Mouse (Mus musculus): ENCODE results near the gene Fbn1. TPM values are rescaled to one million over a fixed set of nuclear protein-coding genes. Genes with fewer than 3 reads are reported as not detected.
A peak's percentile ranks its signal among the peaks of the same experiment; 100 is the strongest.

Fbn1 gene
- polyA plus RNA-seq, 1 experiment from 2014 or later, result 33.6 TPM

DNA sequence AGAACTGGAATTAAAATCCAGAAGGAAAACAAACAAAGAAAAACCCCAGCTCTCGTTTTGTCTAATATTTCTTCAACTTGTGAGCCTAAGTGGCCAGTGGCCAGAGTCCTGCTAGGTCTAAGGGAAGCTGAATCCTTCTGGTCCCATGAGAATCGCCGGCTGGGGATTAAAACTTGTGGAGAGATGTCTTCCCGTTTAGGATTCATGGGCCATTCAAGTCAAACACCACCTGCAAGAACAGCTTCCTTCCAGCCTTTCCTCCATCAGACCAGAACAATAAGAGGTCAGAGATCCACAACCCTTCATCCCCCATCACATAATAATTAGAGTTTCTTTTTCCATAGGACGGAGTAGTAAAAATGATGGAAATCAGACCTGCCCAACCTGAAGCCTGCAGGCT lies 33.1 kb downstream of the Fbn1 start:
- WGBS, result 69% methylated on average over 5 of the region's 5 CpGs
- Histone ChIP-seq H3K36me3 (ENCODE audit: control insufficient read depth, insufficient read depth, low read length) (peaks cover 7% of the 10 kb centered on the region; the same call in 1 of the 2 replicates), H3K4me2 (ENCODE audit: low read length) (no peak overlapping the region), H3K27ac (replicated peaks in 1 of 2; ENCODE audit: control insufficient read depth in 1 of 2, insufficient read depth in 1 of 2, low read depth in 2 of 2, low read length in 2 of 2) (no peak overlapping the region), H3K4me1 (ENCODE audit: control insufficient read depth in 2 of 2, insufficient read depth in 2 of 2, low read length in 2 of 2) (peaks cover 17 to 50% of the 10 kb centered on the region in 2 experiments), H3K9ac (ENCODE audit: low read length) (no peak overlapping the region), H3K4me3 (ENCODE audit: control insufficient read depth in 1 of 2, insufficient read depth in 1 of 2, low read depth in 1 of 2, low read length in 2 of 2) (no peak overlapping the region), H3K27me3 (ENCODE audit: control insufficient read depth, insufficient read depth, low read length) (no peaks in the 10 kb centered on the region), H3K9me3 (ENCODE audit: control insufficient read depth, low read length) (no peaks in the 10 kb centered on the region)
- no peak for ATAC-seq (ENCODE audit: insufficient number of reproducible peaks, insufficient read depth, low FRiP score, low read depth)

DNA sequence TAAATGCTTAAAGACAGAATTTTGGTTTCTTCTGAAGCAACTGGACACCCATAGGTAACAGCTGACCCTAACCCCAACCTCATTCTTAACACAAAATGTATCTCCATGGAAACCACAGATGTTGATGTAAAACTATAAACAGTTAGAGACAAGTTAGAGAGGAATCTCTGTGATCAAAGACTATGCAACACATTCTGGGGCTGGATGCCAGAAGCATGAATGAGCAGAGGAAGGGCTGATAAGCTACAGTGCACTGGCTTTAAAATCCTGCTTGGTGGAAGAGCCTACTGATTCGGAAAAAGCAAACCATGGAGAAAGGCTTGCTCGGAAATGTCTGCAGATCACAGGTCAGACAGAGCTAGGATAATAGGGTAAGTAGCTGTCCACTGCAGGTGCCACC lies 34.6 kb downstream of the Fbn1 start:
- H3K27ac ChIP-seq (replicated peaks in 1 of 2; ENCODE audit: control insufficient read depth in 1 of 2, insufficient read depth in 1 of 2, low read depth in 2 of 2, low read length in 2 of 2), result peak overlapping the region; percentile 48 to 86
- WGBS, result 14% methylated on average over 2 of the region's 2 CpGs
- H3K4me3 ChIP-seq (ENCODE audit: control insufficient read depth in 1 of 2, insufficient read depth in 1 of 2, low read depth in 1 of 2, low read length in 2 of 2), result no peak overlapping the region
- ATAC-seq (ENCODE audit: insufficient number of reproducible peaks, insufficient read depth, low FRiP score, low read depth), result no peak
- H3K9me3 ChIP-seq (ENCODE audit: control insufficient read depth, low read length), result no peaks in the 10 kb centered on the region
- peaks cover 15% of the 10 kb centered on the region for H3K36me3 ChIP-seq (ENCODE audit: control insufficient read depth, insufficient read depth, low read length)
- no peak overlapping the region for H3K4me2 ChIP-seq (ENCODE audit: low read length)
- H3K27me3 ChIP-seq (ENCODE audit: control insufficient read depth, insufficient read depth, low read length), result no peaks in the 10 kb centered on the region
- peaks cover 19 to 49% of the 10 kb centered on the region in 2 experiments for H3K4me1 ChIP-seq (ENCODE audit: control insufficient read depth in 2 of 2, insufficient read depth in 2 of 2, low read length in 2 of 2)
- H3K9ac ChIP-seq (ENCODE audit: low read length), result no peak overlapping the region

DNA sequence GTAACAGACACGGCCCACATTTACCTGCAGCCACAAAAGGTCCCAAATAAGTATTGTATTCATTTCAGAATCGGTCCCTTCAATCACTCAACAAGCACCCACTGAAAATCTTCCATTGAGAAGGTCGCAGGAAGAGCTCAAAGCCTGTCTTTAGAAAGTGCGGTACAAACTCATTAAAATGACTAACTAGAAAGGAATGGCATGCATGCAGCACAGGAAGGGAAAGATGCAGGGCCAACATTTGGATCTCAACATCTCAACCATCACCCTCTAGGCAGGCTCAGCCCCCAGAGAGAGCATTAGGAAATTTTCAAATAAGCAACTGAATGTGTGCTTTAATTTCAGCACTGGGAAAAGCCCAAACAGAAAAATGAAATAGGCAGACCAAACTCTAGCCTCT lies 36.1 kb downstream of the Fbn1 start:
- 47% methylated on average over 4 of the region's 4 CpGs for WGBS

DNA sequence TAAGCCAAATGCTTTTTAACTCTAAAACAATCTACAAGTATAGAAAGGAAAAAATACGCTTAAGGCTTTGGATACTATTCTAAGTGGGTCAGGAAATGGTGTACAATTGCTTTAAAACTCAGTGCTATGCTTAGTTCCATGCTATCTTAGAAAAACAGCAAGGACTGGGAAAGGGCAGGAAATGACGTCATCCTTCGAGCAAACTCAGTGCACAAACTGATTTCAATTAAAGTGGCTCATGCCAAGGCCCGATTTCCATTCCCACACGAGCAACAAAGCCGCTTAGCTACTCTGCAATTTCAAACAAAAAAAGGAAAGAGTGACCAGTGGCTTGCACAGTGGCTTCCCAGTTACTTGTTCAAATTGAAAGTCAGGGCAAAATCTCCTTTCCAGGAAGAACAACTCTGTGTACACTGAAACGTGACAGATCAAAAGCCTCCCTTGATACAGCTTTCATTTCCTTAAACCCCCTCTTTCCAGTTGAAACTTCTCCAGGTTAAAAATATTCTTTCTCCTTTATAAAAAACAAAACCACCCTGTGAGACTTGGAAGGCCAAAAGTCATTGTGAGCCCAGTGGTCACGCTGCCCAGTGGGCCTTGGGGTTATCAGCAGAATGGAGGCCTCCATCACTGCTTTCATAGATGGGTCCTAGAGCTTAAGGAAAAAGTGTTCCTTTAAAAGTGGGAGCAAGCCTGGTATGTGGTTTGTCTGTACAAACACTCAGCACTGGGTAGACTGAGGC lies 37.1 kb downstream of the Fbn1 start:
- 48% methylated on average over 8 of the region's 8 CpGs for WGBS
- ATAC-seq (ENCODE audit: insufficient number of reproducible peaks, insufficient read depth, low FRiP score, low read depth), result peak; percentile 66
- no peak overlapping the region for H3K4me2 ChIP-seq (ENCODE audit: low read length)

More for the DNA sequence above, 36.1 kb downstream of the Fbn1 start:
- Histone ChIP-seq H3K9me3 (ENCODE audit: control insufficient read depth, low read length) (no peaks in the 10 kb centered on the region), H3K36me3 (ENCODE audit: control insufficient read depth, insufficient read depth, low read length) (peaks cover 22% of the 10 kb centered on the region), H3K4me2 (ENCODE audit: low read length) (no peak overlapping the region), H3K4me1 (ENCODE audit: control insufficient read depth in 2 of 2, insufficient read depth in 2 of 2, low read length in 2 of 2) (peaks cover 19 to 47% of the 10 kb centered on the region in 2 experiments), H3K9ac (ENCODE audit: low read length) (no peak overlapping the region), H3K4me3 (ENCODE audit: control insufficient read depth in 1 of 2, insufficient read depth in 1 of 2, low read depth in 1 of 2, low read length in 2 of 2) (no peak overlapping the region), H3K27me3 (ENCODE audit: control insufficient read depth, insufficient read depth, low read length) (no peaks in the 10 kb centered on the region), H3K27ac (replicated peaks in 1 of 2; ENCODE audit: control insufficient read depth in 1 of 2, insufficient read depth in 1 of 2, low read depth in 2 of 2, low read length in 2 of 2) (peak overlapping the region; percentile 86 to 90)
- ATAC-seq (ENCODE audit: insufficient number of reproducible peaks, insufficient read depth, low FRiP score, low read depth), result no peak

DNA sequence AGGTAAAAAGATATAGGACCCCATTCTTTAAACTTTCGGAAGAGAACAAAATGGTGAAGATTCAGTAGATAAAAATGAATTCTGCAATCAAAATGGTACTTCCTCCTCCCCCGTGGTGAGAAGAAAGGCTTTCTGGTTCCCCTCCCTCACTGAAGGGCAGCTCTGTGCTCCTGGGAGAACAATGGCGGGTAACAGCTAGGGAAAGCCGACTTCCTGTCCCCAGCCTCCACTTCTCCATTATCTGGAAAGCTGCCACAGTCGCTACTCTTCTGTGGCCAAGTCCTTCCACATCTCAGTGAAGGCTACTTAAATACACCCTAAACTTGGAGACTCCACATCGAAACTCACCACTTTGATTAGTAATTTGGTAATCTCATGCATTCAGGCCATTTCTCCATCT lies 43.8 kb downstream of the Fbn1 start:
- Histone ChIP-seq H3K4me1 (ENCODE audit: control insufficient read depth in 2 of 2, insufficient read depth in 2 of 2, low read length in 2 of 2) (no peaks in the 10 kb centered on the region), H3K27me3 (ENCODE audit: control insufficient read depth, insufficient read depth, low read length) (no peaks in the 10 kb centered on the region), H3K4me3 (ENCODE audit: control insufficient read depth in 1 of 2, insufficient read depth in 1 of 2, low read depth in 1 of 2, low read length in 2 of 2) (no peak overlapping the region), H3K27ac (replicated peaks in 1 of 2; ENCODE audit: control insufficient read depth in 1 of 2, insufficient read depth in 1 of 2, low read depth in 2 of 2, low read length in 2 of 2) (no peak overlapping the region), H3K4me2 (ENCODE audit: low read length) (no peak overlapping the region), H3K9me3 (ENCODE audit: control insufficient read depth, low read length) (no peaks in the 10 kb centered on the region), H3K9ac (ENCODE audit: low read length) (no peak overlapping the region), H3K36me3 (ENCODE audit: control insufficient read depth, insufficient read depth, low read length) (peaks cover 43% of the 10 kb centered on the region)
- ATAC-seq (ENCODE audit: insufficient number of reproducible peaks, insufficient read depth, low FRiP score, low read depth), result no peak
- 64% methylated on average over 6 of the region's 6 CpGs for WGBS

More for the DNA sequence above, 37.1 kb downstream of the Fbn1 start:
- Histone ChIP-seq H3K36me3 (ENCODE audit: control insufficient read depth, insufficient read depth, low read length) (peaks cover 29% of the 10 kb centered on the region), H3K4me3 (ENCODE audit: control insufficient read depth in 1 of 2, insufficient read depth in 1 of 2, low read depth in 1 of 2, low read length in 2 of 2) (no peak overlapping the region), H3K9me3 (ENCODE audit: control insufficient read depth, low read length) (no peaks in the 10 kb centered on the region), H3K9ac (ENCODE audit: low read length) (no peak overlapping the region), H3K27me3 (ENCODE audit: control insufficient read depth, insufficient read depth, low read length) (no peaks in the 10 kb centered on the region), H3K27ac (replicated peaks in 1 of 2; ENCODE audit: control insufficient read depth in 1 of 2, insufficient read depth in 1 of 2, low read depth in 2 of 2, low read length in 2 of 2) (peak overlapping the region; percentile 86 to 90), H3K4me1 (ENCODE audit: control insufficient read depth in 2 of 2, insufficient read depth in 2 of 2, low read length in 2 of 2) (peaks cover 14 to 38% of the 10 kb centered on the region in 2 experiments)

DNA sequence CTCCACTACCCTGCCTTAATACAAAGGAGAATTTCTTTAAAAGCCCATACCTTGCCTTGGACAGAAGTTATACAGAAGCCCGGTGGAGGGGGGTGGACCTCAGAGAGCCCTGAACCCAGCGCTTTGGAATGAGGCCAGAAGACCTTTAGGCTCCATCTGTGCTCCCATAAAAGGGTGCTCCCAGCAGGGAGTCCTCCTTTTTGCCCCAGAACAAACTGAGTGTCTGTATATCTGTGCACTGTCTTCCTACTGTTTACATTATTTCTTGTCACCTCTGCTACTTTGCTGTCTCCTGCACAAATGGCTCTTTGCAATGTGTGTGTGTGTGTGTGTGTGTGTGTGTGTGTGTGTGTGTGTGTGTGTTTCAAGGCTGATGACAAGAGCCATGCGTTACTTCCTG lies 48.7 kb downstream of the Fbn1 start:
- Histone ChIP-seq H3K4me1 (ENCODE audit: control insufficient read depth in 2 of 2, insufficient read depth in 2 of 2, low read length in 2 of 2) (peaks cover 2 to 6% of the 10 kb centered on the region in 2 experiments; a peak in 1 of 4 replicates), H3K4me2 (ENCODE audit: low read length) (no peak overlapping the region), H3K36me3 (ENCODE audit: control insufficient read depth, insufficient read depth, low read length) (0 out of 2 replicates have a peak, but pooled peaks cover 6% of the 10 kb centered on the region), H3K27ac (replicated peaks in 1 of 2; ENCODE audit: control insufficient read depth in 1 of 2, insufficient read depth in 1 of 2, low read depth in 2 of 2, low read length in 2 of 2) (no peak overlapping the region), H3K4me3 (ENCODE audit: control insufficient read depth in 1 of 2, insufficient read depth in 1 of 2, low read depth in 1 of 2, low read length in 2 of 2) (no peak overlapping the region), H3K27me3 (ENCODE audit: control insufficient read depth, insufficient read depth, low read length) (no peaks in the 10 kb centered on the region), H3K9ac (ENCODE audit: low read length) (no peak overlapping the region), H3K9me3 (ENCODE audit: control insufficient read depth, low read length) (no peaks in the 10 kb centered on the region)
- ATAC-seq (ENCODE audit: insufficient number of reproducible peaks, insufficient read depth, low FRiP score, low read depth), result no peak
- 71% methylated on average over 3 of the region's 3 CpGs for WGBS

DNA sequence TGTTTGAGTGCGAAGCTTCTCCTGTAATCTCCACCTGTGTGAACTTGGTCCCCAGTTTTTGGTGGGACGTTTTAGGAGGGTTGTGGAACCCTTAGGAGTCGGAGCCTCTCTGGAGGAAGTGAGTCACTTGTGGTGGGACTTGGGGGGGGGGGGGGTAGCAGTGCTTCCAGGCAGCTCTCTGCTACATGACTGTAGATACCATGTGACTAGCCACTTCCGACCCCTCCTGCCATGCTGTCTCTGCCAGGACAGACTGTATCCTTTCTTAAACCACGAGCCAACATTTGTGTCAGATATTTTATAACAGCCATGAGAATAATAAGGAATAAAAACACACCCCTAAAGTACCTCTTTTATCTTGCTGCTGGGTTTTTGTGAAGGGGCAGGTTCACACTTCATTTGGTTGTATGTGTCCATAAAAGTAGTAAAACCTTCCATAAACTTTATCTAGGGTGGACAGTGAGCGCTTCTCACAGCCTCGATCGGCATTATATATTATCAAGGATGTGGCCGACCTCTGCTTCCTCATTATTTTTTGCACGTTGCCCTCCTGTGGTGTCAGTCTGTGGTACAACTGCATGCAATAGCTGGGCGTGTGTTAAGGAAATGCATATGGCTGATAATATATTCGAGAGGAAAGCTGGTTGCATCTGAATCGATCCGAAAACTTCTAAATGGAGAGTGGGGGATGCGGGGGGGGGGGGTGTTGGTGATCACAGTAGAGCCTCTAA lies 51.6 kb downstream of the Fbn1 start:
- no peak for ATAC-seq (ENCODE audit: insufficient number of reproducible peaks, insufficient read depth, low FRiP score, low read depth)
- no peak overlapping the region for H3K4me3 ChIP-seq (ENCODE audit: control insufficient read depth in 1 of 2, insufficient read depth in 1 of 2, low read depth in 1 of 2, low read length in 2 of 2)

More for the DNA sequence above, 51.6 kb downstream of the Fbn1 start:
- peaks cover 5 to 6% of the 10 kb centered on the region in 2 experiments; a peak in 3 of 4 replicates for H3K4me1 ChIP-seq (ENCODE audit: control insufficient read depth in 2 of 2, insufficient read depth in 2 of 2, low read length in 2 of 2)
- 0 out of 4 replicates have a peak overlapping the region, but pooled peaks of 1 of the 2 experiments have one; percentile 11 for H3K27ac ChIP-seq (replicated peaks in 1 of 2; ENCODE audit: control insufficient read depth in 1 of 2, insufficient read depth in 1 of 2, low read depth in 2 of 2, low read length in 2 of 2)
- H3K36me3 ChIP-seq (ENCODE audit: control insufficient read depth, insufficient read depth, low read length), result 0 out of 2 replicates have a peak, but pooled peaks cover 6% of the 10 kb centered on the region
- no peak overlapping the region for H3K4me2 ChIP-seq (ENCODE audit: low read length)
- H3K27me3 ChIP-seq (ENCODE audit: control insufficient read depth, insufficient read depth, low read length), result no peaks in the 10 kb centered on the region
- H3K9ac ChIP-seq (ENCODE audit: low read length), result no peak overlapping the region
- WGBS, result 72% methylated on average over 15 of the region's 15 CpGs
- no peaks in the 10 kb centered on the region for H3K9me3 ChIP-seq (ENCODE audit: control insufficient read depth, low read length)
